Mouse (Mus musculus): Measurements from ENCODE around the gene Nucb1.

DNA sequence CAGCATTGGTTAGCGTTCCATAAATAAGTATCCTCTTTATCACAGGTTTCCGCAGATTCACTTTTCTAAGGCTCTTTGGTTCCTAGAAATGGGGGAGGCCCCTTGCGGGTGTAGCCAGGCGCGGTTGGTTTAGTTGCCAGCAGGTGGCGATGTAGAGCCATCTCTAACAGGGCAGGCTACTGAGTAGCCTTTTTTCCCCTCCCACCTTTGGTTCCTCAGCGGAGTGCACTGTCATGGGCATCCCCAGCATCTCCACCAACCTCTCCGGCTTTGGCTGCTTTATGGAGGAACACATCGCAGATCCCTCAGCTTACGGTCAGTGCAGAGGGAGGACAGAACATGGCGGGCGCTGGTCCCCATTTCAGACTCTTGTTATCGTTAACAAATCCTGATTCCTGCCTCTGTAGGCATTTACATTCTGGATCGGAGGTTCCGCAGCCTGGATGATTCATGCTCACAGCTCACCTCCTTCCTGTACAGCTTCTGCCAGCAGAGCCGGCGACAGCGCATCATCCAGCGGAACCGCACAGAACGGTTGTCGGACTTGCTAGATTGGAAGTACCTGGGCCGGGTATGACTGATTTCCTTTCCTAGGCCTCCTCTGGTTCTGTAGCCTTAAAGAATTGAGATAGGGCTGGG lies 58.7 kb downstream of the Nucb1 start:
- TF ChIP-seq POLR2A (IDR thresholded peaks at IDR 0.05; ENCODE audit: insufficient read length, low read depth) (no peak), TCF12 (IDR thresholded peaks at IDR 0.05; ENCODE audit: insufficient read depth, poor library complexity, severe bottlenecking) (no peak), USF1 (IDR thresholded peaks at IDR 0.05; ENCODE audit: low read depth) (no peak), MAX (IDR thresholded peaks at IDR 0.05; ENCODE audit: low read depth) (no peak)
